Mouse (Mus musculus) macrophage (primary cell): ENCODE data around the gene Slc43a1. TPM values are rescaled to one million over a fixed set of nuclear protein-coding genes. Genes with fewer than 3 reads are reported as not detected.

Experiments used
- H3K27ac ChIP-seq: fragments of 350-480 bp; formaldehyde crosslinking; 2 replicates; pipeline ENCODE4 v1.9.0; 2021
- H3K36me3 ChIP-seq: fragments of 350-480 bp; formaldehyde crosslinking; 2 replicates; pipeline ENCODE4 v1.9.0; 2021; ENCODE audit errors: inconsistent target
- H3K4me3 ChIP-seq: fragments of 350-480 bp; formaldehyde crosslinking; 2 replicates; pipeline ENCODE4 v1.9.0; 2021; ENCODE audit errors: inconsistent target
- H3K79me2 ChIP-seq: fragments of 350-480 bp; formaldehyde crosslinking; 2 replicates; pipeline ENCODE4 v1.9.0; 2021; ENCODE audit errors: inconsistent target
- WGBS: methylation state at CpG from one replicate; pipeline ENCODE4 v1.1.7; 2026; ENCODE audit warnings: inconsistent platforms; ENCODE audit not compliant: missing documents; 5-methylcytosine and 5-hydroxymethylcytosine counted together
- polyA plus RNA-seq: library from polyadenylated mRNA; stranded (reverse); fragments of 250-400 nt; gene quantifications from 3 replicates; pipeline ENCODE4 v1.2.4, GENCODE M21; 2018; ENCODE audit warnings: inconsistent platforms

Slc43a1 gene
- polyA plus RNA-seq, 1 experiment from 2014 or later = 0.20 TPM

DNA sequence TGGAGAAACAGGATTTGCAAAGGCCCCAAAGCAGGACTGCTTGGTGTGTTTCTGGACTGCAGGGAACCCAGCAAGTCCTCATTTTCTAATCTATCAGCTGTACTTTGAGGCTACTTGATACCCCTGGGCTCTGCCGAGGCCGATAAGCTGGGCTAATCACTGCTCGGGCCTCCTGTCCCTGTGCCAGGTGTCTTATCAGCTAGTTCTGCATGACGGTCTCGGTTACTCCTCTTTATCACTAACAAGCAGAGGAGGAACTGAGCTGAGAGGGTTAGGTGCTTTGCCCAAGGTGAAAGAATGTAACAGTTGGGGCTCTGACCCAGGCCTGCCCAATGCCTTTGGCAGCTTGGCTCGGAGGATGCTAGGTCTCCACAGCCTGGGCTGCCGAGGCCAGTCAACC is 26.8 kb upstream of the Slc43a1 start:
- Histone ChIP-seq H3K36me3 (peaks cover 23% of the 10 kb centered on the region), H3K79me2 (no peaks in the 10 kb centered on the region), H3K4me3 (no peak overlapping the region), H3K27ac (no peak overlapping the region)
- WGBS = 68% methylated on average over 7 of the region's 7 CpGs

DNA sequence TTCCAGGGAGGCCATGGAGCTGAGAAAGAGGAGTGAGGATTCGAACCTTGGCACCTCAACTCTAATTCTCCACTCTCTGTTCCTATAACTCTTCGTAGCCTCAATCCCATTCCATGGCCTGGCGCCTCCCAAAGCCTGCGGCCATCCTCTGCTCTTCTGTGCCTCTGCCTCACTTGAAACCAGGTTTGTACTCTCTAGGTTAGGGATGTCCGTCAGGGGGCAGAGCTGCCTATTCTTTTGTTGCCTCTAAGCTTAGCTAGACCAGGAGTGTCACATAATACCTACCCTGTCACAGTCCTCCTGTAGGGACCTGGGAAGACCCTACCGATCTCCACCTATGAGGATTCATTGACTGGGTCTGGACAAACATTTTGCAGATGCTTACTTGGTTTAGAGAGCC is 26.0 kb upstream of the Slc43a1 start:
- 95% methylated on average over 6 of the region's 6 CpGs for WGBS
- Histone ChIP-seq H3K27ac (no peak overlapping the region), H3K36me3 (peaks cover 17% of the 10 kb centered on the region), H3K4me3 (no peak overlapping the region), H3K79me2 (no peaks in the 10 kb centered on the region)

DNA sequence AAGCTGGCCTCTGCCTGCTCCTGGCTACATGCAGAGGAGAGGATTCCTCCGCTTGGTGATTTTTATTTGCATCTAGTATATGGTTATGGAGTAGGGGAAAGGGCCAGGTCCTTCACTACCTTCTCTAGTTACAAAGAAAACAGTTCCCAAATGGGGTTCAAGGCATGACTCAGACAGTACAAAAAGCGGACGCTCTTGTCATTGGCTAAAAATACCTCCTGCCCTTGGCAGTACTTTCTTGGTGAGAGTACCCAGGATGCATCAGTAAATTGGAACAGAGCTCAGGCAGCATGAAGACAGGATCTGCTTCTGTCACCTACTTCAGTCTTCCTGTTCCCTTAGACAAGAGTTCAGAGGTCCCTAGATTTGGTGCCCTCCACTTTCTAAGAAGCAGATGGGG is 18.8 kb upstream of the Slc43a1 start:
- WGBS = 37% methylated on average over 3 of the region's 3 CpGs

DNA sequence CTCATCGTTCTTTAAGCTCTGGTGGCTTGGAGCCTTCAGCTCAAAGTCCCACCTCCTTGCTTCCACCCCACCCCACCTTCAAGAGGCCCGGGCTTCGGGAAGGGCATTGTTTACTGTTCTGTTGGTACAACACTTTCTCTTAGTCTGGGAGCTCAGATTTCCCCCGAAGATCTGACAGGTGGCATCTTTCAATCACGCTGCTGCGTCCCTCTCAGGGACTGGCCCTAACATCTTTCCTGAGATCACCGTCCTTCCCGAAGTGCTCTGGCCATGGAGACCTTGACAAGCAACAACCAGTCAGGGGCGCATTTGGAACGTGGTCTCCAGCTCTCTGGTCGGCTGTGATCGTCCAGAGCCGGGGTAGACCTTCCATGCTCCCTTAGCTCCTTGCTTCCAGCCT is 16.1 kb upstream of the Slc43a1 start, which contains the start of gene Smtnl1:
TSS of gene Smtnl1 (minus strand) at position 101 of the 400 bp plus-strand sequence.
- Histone ChIP-seq H3K27ac (no peak within 1 kb of the TSS), H3K79me2 (peaks cover 7% of the 10 kb centered on the region; the same call in 1 of the 2 replicates), H3K36me3 (no peaks in the 10 kb centered on the region), H3K4me3 (no peak within 1 kb of the TSS)
- 54% methylated on average over 13 of the region's 13 CpGs for WGBS

More for the DNA sequence above, 18.8 kb upstream of the Slc43a1 start:
- Histone ChIP-seq H3K4me3 (no peak overlapping the region), H3K79me2 (no peaks in the 10 kb centered on the region), H3K27ac (no peak overlapping the region), H3K36me3 (no peaks in the 10 kb centered on the region)

DNA sequence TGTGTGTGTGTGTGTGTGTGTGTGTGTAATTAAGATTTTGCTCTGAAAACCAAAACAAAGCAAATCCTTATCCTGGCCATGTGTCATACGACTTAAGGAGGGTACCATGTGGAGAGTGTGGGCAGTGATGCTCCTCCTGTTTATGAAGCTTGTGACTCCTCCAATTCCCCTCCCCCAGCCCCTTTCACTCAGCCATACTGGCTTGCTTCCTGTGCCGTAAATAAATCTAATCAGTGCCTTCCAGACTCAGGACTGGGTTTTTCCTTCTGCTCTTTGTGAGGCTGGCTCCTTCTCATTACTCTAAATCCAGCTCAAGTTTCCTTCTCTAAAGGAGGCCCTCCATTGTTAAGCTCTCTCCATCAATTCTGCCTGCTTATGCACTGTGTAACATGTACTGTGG is 15.4 kb upstream of the Slc43a1 start:
- H3K27ac ChIP-seq = no peak overlapping the region
- H3K79me2 ChIP-seq = peaks cover 14% of the 10 kb centered on the region; the same call in 1 of the 2 replicates
- H3K4me3 ChIP-seq = no peak overlapping the region
- no peaks in the 10 kb centered on the region for H3K36me3 ChIP-seq
- WGBS = 46% methylated on average over 2 of the region's 2 CpGs

DNA sequence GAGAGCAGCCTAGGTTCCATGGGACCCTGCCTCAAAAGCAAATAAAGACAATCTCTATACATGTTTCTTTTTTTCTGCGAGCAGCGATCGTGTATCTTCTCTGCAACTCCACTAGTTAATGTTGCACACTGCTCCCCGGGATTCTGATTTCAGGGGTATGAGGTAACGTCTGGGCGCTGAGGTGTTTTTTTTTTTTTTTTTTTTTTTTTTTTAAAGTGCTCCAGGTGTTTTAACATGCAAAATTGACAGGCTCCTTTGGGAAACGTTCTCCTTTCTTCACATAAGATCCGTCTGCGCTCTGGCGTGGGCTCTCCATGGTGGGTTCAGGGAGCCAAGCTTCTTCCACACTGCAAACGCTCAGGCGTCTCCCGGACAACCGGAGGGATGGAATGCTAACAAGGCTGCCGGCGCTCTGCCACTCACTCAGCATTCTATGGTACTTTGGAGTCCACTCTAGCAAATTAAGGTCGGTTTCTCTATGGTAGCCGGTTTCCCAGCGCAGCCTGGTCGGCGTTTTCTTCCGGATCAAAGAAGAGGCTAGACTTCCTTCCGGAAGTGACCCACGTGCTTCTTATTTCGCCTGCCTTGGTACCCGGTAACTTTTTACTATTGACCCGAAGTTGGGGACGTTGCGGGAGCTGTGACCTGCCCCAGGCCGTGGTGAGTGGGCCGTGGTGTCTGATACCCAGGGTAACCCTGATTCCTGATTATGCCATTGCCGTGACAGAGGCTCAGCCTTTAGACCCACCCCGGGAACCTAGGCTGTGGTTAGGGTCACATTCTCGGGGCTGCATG is 12.0 kb upstream of the Slc43a1 start, which contains the start of gene Timm10:
TSS of gene Timm10 (plus strand) at position 510 of the 795 bp plus-strand sequence.
- H3K4me3 ChIP-seq = peak within 1 kb of the TSS; percentile 99
- H3K27ac ChIP-seq = peak within 1 kb of the TSS; percentile 32
- 0 out of 2 replicates have a peak, but pooled peaks cover 10% of the 10 kb centered on the region for H3K36me3 ChIP-seq
- WGBS = under 1% methylated on average over 33 of the region's 34 CpGs
- peaks cover 22% of the 10 kb centered on the region; the same call in 1 of the 2 replicates for H3K79me2 ChIP-seq

DNA sequence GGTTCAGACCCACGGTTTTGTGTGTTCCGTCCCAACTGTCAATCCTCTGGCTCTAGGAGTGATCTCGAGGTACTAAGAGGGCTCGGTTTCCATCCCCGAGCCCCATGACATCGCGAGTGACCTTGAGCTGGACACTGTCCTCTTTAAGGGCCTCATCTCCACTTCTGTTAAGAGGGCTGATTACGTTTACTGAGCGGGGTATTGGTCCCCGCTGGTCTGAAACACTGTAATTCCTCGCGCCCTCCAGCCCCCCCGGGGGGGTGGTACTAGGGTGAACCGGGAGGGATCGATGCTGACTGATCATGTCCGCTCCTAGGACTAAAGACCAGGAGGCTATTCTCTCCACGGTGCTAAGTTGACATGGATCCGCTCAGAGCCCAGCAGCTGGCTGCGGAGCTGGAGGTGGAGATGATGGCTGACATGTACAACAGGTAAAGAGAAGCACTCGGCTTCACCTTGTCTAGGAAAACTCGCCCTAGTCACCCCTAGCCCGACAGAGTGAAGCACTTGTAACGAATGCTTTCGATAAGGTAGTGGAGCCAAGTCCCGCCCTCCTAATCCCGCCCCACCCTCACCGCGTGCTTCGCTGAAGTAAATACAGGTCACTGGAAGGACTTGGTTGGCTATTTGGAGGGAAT is 11.2 kb upstream of the Slc43a1 start:
- 0 out of 2 replicates have a peak, but pooled peaks cover 10% of the 10 kb centered on the region for H3K36me3 ChIP-seq
- peaks cover 22% of the 10 kb centered on the region; the same call in 1 of the 2 replicates for H3K79me2 ChIP-seq
- 2% methylated on average over 29 of the region's 29 CpGs for WGBS
- H3K4me3 ChIP-seq = peak overlapping the region; percentile 99
- H3K27ac ChIP-seq = peak overlapping the region; percentile 32

DNA sequence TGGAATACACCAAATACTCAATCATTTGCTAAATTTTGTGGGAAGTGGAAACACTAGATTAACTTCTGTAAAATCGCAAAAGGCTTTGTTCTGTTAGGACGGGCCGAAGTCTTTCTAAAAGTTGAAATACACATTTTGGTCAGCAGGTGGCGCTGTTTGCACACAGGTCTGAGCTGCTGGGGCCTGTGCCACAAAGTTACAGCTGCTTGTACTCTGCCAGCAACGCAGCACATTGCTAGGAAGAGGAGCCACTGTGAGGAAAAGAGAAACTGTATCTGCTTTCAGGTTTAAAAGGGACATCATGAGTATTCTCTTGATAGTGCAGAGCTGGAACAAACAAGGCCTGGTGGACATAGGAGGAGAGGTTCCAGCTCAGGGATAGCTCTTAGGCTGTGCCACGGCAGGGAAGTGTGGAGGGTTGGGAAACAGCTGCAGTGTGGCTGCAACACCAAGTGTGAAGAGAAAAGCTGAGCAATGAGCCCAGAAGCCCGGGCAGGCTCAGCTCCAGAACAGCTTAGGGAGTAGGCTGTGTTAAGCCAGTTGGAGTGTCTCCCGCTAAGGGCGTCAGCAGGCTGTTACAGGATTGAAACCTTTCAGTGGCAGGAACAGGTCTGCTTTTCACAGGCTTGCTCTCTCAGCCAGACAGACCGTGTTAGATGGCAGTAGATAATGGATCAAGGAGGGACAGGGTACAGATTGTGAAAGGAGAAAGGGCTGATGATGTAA is 6.8 kb upstream of the Slc43a1 start:
- Histone ChIP-seq H3K27ac (no peak overlapping the region), H3K36me3 (0 out of 2 replicates have a peak, but pooled peaks cover 10% of the 10 kb centered on the region), H3K4me3 (no peak overlapping the region), H3K79me2 (peaks cover 22% of the 10 kb centered on the region; the same call in 1 of the 2 replicates)
- 36% methylated on average over 10 of the region's 10 CpGs for WGBS

DNA sequence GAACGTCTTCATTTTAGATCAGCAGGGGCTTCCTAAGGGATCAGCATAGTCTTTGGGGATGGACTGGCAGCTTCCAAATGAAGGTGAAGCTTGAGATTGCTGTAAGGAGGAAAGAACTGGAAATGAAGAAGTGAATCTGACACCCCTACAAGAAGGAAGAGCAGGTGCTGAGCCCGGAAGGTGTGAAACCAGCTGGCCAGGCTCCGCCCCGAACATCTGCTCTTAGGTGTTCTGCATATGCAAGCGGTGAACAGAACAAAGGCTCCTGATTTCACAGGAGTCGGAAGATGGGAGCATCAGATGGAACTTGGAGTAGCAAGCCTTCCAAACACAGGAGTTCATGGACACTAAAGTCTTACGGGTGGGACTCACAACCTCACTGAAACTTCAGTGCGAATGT is 1.5 kb upstream of the Slc43a1 start:
- Histone ChIP-seq H3K27ac (no peak overlapping the region), H3K4me3 (no peak overlapping the region), H3K36me3 (no peaks in the 10 kb centered on the region), H3K79me2 (no peaks in the 10 kb centered on the region)
- 71% methylated on average over 8 of the region's 8 CpGs for WGBS

DNA sequence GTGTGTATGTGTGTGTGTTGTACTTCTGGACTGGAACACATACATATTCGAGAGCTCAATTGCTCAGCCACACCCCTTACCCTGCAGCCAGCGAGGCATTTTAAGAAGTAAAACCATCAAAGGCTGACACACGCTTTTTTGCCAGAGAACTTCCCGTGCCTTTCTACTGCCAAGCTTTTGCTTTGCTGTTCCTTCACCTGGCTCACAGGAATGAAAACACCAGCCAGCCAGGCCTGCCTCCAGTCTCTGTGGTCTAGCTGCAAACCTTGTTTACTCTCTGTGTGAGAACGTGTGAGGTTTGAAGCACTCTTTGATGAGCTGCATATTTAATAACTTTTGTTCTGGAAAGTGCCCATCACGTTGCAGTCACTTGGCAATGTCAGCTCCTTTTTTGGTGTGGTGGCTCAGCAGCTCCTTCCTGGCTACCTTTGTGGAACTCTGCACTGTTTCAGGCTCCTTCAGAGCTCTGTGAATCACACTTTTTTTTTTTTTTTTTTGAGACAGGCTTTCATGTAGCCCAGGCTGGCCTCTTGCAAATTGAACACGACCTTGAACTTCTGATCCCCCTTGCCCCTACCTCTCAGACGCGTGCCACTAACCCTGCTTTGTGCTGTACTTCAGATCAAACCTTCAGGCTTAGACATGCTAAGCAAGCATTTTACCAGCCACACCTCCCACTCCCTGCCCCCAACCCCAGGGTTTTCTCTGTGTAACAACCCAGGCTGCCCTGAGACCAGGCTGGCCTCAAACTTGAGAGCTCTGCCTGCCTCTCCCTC is 645 bp upstream of the Slc43a1 start:
- 23% methylated on average over 9 of the region's 9 CpGs for WGBS
- Histone ChIP-seq H3K4me3 (no peak overlapping the region), H3K36me3 (no peaks in the 10 kb centered on the region), H3K27ac (no peak overlapping the region), H3K79me2 (no peaks in the 10 kb centered on the region)

DNA sequence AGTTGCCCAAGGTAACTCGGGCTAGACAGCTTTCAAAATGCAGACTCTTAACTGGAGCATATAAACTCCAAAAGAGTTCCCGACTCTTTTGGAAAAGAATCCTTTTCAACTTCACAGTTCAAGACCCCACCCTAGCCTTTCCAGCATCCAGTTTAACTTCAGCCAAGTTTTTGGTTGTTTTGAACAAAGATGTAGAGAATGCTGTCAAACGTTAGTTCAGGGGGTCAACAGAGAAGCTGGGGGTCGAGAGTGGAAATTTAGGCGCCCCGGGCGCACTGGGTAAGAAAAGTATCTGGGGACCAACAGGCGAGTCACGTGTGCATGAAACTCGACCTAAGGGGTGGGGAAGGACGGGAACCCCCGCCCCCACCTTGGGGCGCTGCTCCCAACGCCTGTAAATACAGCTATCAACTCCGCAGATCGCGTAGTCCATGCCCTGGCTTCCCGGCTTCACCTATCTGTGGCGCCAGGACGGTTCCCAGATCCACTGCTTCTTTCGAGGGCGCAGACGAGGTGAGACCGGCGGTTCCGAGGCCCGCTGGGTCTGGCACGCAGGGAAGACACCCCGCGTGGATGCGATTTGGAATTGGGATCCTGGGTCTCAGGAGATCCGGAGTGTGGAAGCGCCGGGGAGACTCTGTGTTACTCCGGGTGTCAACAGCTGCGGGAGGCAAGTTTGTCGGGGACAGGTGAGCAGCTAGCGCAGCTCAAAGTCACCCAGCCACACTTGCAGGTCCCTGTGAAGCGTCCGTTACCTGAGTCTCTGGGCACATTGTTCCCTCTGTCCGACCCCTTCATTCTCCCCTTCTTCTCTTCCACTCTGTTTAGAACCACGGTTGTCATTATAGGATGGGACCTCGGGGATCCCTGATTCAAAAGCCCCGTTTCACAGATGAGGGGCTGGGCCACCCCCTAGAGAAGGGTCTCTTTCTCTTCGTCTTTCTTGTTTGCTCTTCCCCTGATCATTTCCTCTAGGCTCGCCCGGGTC is 637 bp downstream of the Slc43a1 start:
- Histone ChIP-seq H3K4me3 (no peak overlapping the region), H3K79me2 (no peaks in the 10 kb centered on the region), H3K27ac (no peak overlapping the region), H3K36me3 (no peaks in the 10 kb centered on the region)
- WGBS = 3% methylated on average over 46 of the region's 47 CpGs

DNA sequence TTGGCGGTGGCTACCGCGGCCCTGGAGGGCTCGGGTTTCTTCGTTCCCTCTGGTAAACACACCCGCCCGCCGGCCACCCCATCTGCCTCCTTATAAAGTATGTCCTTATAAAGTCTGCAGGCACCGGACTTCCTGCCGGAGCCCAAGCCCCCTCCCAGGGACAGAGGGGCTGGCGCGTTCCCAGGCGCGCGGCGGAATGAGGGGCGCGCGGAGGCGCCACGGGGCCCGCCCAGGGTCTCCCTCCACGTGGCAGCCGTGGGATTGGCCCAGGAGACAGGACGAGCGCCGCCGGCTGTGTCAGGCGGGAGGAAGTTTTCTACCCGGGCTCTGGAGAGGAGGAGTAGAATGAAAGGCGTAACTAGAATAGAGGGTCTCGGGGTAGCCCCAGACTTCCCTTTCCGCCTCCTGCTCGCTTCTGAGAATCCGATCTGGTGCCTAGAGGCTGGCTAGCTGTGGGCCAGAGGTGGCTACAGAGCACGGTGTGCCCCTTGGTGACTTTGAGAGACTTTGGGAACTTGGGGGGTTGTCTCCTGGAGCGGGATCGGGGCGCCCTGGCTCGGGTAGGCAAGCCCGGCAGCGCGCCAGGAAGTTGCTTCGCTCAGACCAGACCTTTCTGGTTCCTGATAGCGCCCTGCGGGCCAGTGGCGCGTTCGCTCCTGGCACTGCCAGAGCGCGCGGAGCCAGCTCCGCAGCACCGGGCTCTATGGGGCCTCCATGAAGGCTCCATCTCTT is 1.5 kb downstream of the Slc43a1 start:
- no peak overlapping the region for H3K27ac ChIP-seq
- H3K36me3 ChIP-seq = no peaks in the 10 kb centered on the region
- WGBS = under 1% methylated on average over 54 of the region's 54 CpGs
- H3K4me3 ChIP-seq = no peak overlapping the region
- no peaks in the 10 kb centered on the region for H3K79me2 ChIP-seq
